Mouse (Mus musculus): Measurements from ENCODE around the gene Lekr1. TPM values are rescaled to one million over a fixed set of nuclear protein-coding genes. Genes with fewer than 3 reads are reported as not detected.
"Not testable (repeated sequence)": the region's sequence is repeated elsewhere in the genome, so short reads cannot be mapped to it uniquely, and the experiment has no call there.

Gene Lekr1
- total RNA-seq, 1 experiment from 2014 or later, result 3.7 TPM

DNA sequence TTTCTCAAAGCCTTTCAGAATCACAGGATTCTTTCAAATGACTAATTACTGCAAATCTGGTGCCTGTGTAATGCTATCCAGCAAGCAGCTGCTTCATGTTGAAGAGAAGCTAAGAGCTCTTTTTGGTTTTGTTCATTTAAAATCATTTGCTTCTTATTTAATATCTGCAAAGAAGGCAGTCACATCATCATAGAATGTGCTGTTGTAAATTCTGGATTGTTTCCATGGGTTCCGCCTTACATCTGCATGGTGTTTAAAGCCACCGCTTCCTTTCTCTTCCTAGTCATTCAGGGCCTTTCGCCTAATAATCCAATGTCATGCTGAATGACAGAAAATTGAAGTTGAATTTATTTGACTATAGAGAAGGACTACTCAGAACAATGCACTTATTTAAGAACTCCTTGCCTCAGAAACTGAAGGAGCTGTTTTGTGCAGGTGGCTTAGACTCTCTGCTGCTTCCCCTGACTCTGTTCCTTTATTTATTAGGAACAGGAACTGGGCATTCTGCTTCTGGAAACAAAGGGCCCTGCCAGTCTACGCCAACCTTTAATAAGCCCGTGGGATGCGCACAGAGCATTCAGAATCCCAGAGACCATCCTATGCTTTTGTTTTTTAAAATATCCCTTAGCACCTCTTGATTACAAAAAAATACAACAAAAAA, 101.3 kb downstream of the Lekr1 start:
- no peak for DNase-seq

DNA sequence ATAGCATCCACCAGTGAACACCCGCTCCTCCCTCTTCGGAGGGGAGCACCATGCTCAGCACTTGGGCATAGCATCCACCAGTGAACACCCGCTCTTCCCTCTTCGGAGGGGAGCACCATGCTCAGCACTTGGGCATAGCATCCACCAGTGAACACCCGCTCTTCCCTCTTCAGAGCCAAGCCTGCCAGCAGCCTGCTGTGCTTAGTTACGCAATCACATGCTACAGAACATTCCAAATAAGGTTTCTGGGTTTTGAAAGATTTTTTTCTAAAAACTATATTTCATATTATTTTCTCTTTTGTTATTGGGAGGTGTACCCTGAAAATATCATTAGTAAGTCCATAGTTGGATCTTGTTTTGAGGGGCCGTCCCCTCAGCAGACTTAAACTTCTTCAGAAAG, 103.6 kb downstream of the Lekr1 start:
- DNase-seq, result not testable (repeated sequence)

DNA sequence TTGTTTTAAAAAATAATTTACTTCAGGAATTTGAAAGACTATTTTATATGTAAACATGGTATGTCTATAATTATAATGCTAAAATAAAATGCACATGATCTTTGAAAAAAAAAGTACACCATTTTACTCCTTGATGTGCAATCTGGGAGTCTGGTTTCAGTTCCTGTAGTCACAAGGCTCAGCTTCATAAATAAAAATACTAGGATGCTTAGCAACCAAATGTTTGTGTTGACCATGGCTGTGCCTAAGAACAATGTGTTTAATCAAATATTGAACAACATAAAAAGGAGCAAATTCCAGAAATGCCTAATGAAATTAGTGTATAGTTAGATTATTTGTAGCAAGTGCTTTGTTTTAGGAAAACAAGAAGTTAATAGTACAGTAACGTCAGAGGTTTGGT, 107.9 kb downstream of the Lekr1 start:
- no peak for DNase-seq

DNA sequence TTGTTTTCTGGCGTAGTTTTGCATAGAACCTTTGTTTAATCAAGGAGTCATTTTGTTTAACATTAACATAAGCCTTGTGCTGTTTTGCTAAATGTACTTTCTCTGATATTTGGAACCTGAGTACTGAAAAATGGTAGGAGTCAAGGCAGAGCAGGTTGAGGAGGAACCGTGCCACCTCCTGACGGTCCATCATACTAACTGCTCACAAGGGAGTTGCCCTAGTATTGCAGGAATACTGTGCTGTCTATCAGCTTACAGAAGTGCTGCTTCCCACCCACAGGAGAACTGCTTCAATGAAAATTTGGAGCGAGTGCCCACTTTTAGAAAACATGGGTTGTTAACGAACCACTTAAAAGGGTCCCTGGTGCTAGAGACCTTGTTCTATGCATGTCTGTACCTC, 109.1 kb downstream of the Lekr1 start:
- DNase-seq, result no peak

DNA sequence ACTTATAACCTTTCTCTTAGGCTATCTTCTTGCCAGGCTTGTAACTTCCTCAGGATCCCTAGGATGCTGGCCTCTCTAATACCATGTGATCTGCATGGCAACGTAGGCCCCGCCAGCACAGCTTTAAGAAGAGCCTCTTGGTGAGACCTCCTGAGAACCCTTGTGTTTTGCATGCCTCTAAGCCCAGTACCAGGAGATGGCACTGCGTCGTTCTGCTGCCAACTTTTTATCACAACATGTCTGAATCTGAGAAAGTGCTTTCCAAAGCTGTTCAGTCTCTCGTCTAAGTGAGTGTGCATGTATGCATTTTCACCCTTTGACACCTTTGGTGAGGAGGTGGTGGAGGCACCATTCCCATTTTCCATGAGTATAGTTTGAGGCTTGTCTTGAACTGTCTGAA, 116.2 kb downstream of the Lekr1 start:
- no peak for DNase-seq

DNA sequence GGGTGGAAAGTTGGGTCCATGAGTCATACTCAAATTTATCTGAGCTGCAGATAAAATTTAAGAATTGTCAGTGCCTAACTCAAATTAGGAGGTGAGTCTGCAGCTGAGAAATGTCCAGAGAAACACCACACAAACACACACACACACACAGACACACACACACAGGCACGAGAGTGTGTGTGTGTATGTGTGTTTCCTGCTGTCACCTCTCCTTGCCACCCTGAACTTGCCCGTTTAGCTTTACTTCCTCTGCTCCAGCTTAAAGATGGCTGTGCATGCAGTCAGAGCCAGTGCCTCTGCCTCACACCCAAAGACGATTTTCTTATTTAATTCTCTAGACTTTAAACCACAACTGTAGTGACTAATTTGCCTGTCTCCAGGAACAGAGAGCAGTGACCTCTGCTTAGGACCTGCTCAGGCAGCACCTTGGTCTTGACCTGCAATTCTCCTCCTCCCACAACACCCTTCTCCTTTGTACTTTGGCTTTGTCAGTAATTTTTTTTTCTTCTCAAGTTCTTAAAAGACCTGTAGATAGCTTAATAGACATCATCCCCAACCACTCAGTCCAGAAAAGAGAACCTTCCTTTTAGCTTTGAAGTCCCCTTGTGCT, 124.2 kb downstream of the Lekr1 start:
- DNase-seq, result no peak

DNA sequence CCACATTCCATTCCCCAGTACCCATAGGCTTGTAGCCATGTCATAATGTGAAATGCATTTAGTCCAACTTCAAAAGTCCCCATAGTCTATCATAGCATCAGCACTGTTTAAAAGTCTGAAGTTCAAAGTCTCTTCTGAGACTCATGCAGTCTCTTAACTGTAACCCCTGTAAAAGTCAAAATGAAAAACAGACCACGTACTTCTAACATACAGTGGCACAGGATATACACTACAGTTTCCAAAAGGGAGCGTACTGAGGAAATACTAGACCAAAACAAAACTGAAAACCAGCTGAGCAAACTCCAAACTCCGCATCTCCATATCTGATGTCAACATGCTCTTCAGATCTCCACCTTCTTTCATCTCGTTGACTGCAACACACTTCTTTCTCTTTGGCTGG, 127.5 kb downstream of the Lekr1 start:
- DNase-seq, result no peak

DNA sequence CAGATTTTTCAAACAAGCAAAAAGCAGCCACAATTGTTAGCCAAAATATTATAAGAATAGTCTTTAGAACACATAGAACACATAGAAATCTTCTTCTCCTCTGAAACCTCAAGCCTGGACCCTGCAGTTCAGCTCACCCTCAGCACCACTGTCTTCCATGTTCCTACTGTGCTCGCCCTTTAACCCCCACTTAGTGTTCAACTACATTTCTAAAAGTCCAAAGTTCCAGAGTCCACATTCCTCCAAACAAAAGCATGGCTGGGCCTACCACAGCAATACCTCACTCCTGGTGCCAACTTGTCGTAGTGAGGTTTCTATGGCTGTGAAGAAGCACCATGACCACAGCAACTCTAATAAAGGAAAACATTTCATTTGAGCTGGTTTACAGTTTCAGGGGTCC, 128.7 kb downstream of the Lekr1 start:
- DNase-seq, result no peak

DNA sequence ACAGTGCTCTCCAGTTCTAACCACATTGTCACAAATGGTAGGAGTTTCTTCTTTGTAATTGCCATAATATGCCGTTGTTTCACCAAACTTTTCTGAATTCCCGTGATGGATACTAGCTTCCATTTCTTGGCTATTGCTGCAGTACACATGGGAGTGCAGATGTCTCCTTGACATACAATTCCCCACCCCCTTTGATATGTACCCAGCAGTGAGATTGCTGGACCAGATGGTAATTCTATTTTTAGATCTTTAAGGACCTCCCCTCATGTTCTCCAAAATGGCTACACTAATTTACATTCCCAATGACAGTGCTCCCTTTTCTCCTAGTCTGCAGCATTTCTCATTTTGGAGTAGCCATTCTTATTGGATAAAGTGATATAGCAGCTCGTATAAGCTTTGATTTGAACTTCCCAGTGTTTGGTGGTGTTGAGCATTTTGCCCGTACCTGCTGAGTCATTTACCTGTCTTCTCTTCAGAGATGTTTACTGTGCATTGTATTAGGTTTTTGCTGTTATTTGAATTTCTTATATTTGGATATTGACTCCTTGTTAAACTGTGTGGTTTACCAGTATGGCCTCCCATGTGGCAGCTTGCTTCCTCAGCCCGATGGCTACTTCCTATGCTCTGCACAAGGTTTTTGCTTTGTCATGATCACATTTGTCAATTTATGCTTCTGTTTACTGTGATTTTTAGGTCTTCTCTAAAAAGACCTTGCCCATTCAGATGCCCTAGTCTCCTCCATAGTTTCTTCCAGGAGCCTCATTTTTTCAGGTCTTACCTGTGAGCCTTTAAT, 131.5 kb downstream of the Lekr1 start:
- DNase-seq, result no peak

DNA sequence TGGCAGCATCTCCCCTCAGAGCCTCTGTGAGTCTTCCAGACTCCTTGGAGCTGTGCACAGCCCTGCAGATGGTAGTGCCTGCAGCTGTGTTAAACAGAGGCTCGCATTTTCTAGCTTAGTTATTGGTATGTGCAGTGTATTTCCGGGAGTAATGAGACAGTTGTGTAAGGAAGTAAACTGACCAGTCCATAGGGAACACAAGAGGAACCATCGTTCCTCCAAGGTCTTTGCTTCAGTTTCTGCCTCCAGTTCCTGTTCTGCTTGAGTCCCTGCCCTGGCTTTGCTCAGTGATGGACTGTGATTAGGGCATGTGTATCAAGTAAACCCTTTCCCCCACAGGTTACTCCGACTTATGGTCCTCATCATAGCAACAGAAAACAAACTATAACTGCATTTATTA, 134.9 kb downstream of the Lekr1 start:
- DNase-seq, result no peak

DNA sequence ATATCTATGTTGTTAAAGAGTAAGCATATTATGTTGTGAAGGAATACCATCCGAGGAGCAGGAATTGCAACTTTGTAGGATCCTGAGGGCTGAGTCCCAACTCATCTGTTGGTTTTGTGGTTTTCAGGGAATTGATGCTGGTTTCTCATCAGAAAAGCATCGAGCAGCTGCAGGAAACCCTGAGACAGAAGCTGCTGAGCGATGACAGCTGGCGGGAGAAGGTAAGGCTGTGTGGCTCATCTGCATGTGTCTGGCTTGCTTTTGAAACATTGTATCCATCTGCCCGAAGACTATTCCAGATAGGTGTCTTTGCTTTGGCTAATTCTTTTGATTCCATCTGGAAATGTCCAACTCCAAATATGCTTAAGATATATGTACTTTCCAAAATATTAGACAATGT, 136.2 kb downstream of the Lekr1 start:
- DNase-seq, result no peak

DNA sequence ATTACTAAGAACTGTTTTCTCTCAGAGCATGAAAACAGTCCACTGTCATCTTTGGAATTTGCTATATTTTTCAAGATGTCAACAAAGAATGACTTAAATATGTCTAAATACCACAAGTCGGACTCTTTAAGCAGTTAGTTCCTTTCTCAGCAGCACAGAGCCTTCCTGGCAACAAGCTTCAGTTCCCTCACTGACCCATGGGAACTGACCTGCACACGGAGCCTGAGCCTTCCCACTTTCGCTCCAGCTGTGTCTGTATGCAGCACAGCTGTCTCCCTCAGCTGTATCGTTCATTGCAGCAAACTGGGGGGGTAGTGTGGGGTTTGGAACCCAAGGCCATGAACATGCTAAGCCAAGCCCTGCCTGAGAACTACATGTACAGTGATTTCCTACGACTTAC, 136.8 kb downstream of the Lekr1 start:
- peak; percentile 13 for DNase-seq

DNA sequence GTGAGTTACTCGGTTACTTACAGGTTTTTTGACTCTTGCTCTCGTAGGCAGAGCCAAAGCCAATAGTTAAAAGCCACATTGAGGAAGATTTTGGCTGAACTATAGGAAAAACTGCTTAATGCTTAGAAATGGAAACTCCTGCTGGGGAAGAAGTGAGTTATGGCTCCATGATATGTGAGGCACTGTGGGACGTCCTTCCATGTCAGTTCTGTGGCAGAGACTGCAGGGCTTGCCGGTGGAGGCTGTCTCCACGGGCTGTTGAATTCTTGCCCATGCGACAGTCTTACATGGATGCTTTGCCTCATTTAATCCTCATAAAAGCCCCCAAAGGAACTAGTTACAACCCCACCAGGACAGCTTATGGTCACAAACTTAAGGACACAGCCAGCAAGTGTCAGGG, 148.9 kb downstream of the Lekr1 start:
- no peak for DNase-seq

DNA sequence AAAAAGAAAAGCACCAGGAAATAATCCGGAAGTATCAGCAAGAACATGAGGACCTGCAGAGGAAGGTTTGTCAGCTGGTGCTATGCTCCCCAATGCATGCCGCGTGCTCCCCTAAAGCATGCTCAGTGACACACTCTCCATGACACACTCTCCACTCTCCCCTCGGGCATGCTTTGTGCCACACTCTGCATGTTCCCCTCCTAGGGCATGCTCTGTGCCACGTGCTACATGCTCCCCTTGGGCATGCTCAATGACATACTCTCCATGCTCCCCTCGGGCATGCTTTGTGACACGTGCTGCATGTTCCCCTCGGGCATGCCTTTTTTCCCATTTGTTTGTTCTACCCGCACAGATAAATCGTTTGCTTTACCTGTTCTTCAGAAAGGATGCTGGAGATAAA, 150.0 kb downstream of the Lekr1 start:
- no peak for DNase-seq

DNA sequence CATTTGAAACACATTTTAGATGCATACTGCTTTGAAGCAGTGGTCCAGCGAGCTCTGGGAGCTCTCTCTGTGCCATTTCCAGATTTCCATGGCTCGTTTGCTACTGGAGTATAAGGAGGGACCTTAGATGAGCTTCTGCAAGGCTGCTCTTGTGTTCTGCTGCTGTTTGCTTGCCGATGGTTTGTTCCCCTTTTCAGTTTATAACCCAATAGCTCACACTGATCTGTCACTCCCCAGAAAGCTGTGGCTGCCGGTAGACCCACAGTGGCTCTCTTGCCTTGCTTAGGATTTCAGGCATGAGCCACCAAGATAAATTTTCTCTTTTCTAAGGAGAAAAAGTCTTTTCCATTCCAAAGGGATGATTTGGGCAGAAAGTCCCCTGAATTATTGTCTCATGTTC, 152.6 kb downstream of the Lekr1 start:
- no peak for DNase-seq

DNA sequence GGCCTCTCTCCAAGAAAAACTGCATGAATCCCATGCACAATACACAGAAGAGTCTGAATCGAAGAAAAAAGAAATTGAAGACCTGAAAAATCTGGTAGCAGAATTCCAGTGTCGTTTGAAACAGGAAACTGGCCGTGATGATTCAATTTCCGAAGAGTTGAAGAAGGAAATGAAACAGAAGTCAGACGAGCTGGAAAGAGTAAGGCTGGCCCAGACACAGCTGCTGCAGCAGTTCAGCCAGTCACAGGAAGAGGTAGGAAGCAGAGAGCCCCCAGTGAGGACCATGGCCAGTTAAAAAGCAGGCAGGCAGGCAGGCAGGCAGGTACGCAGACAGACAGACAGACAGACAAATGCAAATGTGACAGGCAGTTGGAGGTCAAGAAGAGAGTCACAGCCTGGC, 153.8 kb downstream of the Lekr1 start:
- DNase-seq, result no peak

DNA sequence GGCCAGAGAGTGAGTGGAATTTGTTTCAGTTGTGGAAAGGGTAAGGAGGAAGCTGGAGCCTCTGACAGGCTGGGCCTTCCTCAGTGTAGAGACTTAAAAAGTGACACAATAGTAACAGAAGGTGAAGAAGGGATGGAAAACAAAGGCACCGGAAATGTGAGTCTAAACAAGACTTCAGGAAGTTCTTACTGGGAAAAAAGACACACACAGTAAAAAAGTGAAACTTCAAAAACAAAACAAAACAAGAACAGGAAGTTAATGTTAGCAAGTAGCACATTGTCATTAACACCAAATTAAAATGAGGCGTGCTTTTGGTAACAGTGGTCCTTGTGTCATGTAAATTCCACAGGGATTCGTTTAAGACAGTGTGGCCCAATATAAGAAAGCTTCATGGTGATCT, 158.9 kb downstream of the Lekr1 start:
- DNase-seq, result no peak

DNA sequence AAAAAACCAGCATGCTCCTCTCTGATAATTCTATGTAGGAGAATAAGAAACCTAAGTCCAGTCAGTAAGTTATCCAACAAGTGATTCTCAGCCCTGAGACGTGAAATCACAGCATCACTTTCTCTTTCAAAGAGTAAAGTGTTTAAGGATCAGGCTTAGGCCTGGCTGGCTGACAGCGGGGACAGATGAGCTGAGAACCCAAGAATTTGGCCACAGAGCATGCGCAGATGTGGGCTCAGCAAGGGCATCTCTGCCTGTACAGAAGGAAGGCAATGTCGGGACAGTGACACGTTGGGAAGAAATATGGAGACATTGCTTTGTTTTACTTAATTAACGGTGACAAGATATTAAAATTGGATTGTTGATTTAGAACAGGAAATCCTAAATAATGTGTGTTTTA, 160.7 kb downstream of the Lekr1 start:
- DNase-seq, result no peak

DNA sequence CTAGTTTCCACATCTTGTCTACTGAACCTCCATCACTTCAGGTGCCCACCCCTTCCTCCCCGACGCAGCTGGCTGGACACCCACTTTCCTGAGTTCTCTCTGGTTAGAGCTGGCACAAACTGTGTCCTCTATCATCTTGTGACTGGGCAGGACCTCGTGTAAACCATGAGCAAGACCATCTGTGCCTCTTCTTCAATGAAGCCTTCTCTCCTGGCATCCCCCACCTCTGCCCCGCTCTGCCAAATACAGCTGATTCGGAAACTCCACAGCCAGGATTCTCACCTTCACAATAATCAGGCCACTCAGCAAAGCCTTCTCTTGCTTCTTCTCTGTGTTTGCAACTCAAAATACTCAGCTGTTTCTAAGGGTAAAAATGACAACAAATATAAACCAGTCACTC, 161.4 kb downstream of the Lekr1 start:
- no peak for DNase-seq

DNA sequence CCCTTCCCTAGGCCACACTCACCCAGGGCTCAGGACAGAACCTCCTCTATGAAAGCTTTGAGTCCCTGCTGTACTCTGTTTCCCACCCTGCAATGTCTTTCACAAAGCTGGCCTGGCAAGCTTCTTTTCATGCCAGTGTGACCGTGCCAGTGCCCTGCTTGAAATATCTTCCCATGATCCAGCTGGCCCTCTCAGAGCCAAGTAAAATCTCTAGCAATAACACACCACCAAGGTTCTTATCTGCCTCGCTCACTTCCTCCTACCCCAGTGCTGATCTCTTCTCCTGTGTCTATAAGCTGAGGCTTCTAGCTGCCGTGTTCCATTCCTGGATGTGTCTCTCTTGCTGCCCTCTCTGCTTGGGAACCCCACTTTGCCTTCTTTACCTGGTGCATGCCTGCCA, 162.0 kb downstream of the Lekr1 start:
- peak; percentile 37 for DNase-seq

DNA sequence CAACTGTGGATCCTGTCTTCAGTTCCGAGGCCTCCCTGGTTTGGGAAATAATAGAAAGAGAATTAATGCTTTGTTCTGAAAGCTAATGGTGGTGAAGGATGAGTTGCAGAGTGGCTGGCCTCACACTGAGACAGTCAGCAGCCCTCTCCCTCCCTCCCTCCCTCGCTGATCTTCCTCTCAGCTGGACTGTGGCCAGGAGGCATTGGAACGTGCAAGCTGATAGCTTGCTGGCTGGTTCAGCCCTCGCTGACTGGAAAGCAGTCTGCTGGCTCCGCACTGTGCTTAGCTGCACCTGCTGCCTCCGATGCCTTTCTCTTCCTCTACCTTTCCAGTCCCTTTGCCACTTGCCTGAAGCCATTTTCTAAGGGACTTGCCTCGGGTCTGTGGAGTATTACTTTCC, 163.2 kb downstream of the Lekr1 start:
- DNase-seq, result peak; percentile 86

DNA sequence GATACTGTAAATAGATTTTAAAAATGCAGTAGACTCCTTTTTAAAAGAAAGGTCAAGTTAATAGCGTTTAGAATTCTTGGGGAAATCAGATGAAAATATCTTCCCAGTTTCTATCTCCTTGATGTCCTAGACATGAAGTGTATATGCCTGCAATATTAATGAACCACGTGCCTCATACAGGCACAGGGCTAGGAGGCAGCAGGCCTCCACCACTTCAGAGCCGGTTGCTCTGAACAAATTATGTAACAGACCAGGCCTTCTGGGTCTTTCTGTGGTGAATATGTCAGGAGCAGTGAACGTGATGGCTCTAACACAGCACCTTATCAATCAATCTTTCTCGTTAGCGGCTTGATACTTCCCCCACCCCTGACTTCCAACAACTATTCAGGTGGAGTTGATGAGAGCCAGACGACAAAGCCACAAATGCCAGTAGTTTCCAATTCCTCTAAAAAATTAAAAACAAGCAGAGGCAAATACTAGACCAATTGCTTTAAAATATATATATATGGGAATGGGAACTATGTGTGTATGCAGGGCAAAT, 164.0 kb downstream of the Lekr1 start:
- no peak for DNase-seq

DNA sequence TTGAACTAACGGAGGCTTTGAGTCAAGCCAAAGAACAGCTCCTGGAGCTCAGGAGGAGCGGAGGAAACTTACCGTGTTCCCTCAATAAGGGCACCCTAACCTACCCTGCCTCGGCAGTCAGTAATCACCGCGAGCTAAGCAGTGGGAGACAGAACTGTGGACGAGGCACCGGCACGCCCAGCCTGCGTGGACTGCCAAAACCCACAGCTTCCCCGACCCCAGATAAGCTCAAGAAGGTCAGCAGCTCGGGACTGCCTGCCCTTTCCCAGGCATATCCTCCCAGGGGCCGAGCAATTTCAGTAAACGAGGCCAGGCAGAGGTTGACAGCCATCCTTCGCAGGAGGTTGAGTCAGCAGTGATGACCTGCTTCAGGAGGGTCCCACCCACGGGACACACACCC, 164.8 kb downstream of the Lekr1 start:
- peak; percentile 37 for DNase-seq

DNA sequence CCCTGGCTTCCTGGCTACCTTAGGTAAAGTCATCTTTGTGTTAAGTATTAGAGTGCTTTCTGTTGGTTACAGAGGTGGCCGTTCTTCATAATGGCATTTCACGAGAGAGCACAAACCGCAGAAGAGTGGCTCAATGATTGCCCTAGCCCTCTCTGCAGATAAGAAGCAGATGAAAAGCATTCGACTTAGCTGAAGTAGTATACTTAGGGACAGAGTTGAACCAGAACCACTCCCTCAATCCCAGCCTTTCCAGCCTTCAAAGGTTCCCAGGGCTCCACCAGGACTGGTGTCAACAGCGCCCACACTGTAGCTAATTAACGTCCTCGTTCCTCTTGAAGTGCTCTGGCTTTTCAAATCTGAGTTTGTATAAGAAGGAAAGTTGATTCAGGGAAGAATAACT, 166.4 kb downstream of the Lekr1 start:
- DNase-seq, result no peak
